Mouse (Mus musculus): ENCODE measurements around the gene Slc38a9. TPM values are rescaled to one million over a fixed set of nuclear protein-coding genes. Genes with fewer than 3 reads are reported as not detected.

Slc38a9 gene
- total and polyA plus RNA-seq, 2 experiments from 2014 or later: 7.6 to 10.7 TPM

- TF ChIP-seq EP300 (IDR thresholded peaks at IDR 0.05; ENCODE audit: low read depth) (no peak), CTCF (IDR thresholded peaks at IDR 0.05; ENCODE audit: low read depth) (no peak)
- no peak overlapping the region for H3K27ac ChIP-seq (ENCODE audit: low read depth)
- no peaks in the 10 kb centered on the region for H3K4me1 ChIP-seq (ENCODE audit: control insufficient read depth, insufficient read depth)
- 91% methylated on average over 1 of the region's 1 CpGs for WGBS
- H3K9ac ChIP-seq (replicated peaks; ENCODE audit: low read depth, low read length): no peak overlapping the region
- H3K36me3 ChIP-seq (replicated peaks; ENCODE audit: control insufficient read depth, insufficient read depth, low read length): no peaks in the 10 kb centered on the region
- DNase-seq (ENCODE audit: low spot score): no peak
- H3K4me3 ChIP-seq (ENCODE audit: low read depth, low read length): no peak overlapping the region
- H3K9me3 ChIP-seq (replicated peaks; ENCODE audit: control insufficient read depth, low read length): no peaks in the 10 kb centered on the region
- H3K4me2 ChIP-seq (ENCODE audit: low read depth, low read length): no peak overlapping the region
- ATAC-seq (ENCODE audit: insufficient read depth, low read depth): no peak
- H3K27me3 ChIP-seq (ENCODE audit: control insufficient read depth, insufficient read depth, low read length): no peaks in the 10 kb centered on the region
Measured at GRCm38 (mm10) chr13:112645529-112646186, 14.9 kb upstream of the Slc38a9 start.

GRCm38 (mm10) chr13:112651183-112651582, 9.4 kb upstream of the Slc38a9 start:
- no peaks in the 10 kb centered on the region for H3K4me1 ChIP-seq (ENCODE audit: control insufficient read depth, insufficient read depth)
- ATAC-seq (ENCODE audit: insufficient read depth, low read depth): no peak
- DNase-seq (ENCODE audit: low spot score): no peak
- WGBS: 89% methylated on average over 3 of the region's 3 CpGs
- no peak overlapping the region for H3K9ac ChIP-seq (replicated peaks; ENCODE audit: low read depth, low read length)
- no peak overlapping the region for H3K4me2 ChIP-seq (ENCODE audit: low read depth, low read length)
- H3K9me3 ChIP-seq (replicated peaks; ENCODE audit: control insufficient read depth, low read length): 0 out of 2 replicates have a peak, but pooled peaks cover 8% of the 10 kb centered on the region
- H3K4me3 ChIP-seq (ENCODE audit: low read depth, low read length): no peak overlapping the region
- H3K27me3 ChIP-seq (ENCODE audit: control insufficient read depth, insufficient read depth, low read length): no peaks in the 10 kb centered on the region
- TF ChIP-seq EP300 (IDR thresholded peaks at IDR 0.05; ENCODE audit: low read depth) (no peak), CTCF (IDR thresholded peaks at IDR 0.05; ENCODE audit: low read depth) (no peak)
- no peak overlapping the region for H3K27ac ChIP-seq (ENCODE audit: low read depth)
- no peaks in the 10 kb centered on the region for H3K36me3 ChIP-seq (replicated peaks; ENCODE audit: control insufficient read depth, insufficient read depth, low read length)

- no peak for TF ChIP-seq CTCF (IDR thresholded peaks at IDR 0.05; ENCODE audit: low read depth)
- TF ChIP-seq EP300 (IDR thresholded peaks at IDR 0.05; ENCODE audit: low read depth): no peak
- ATAC-seq (ENCODE audit: insufficient read depth, low read depth): no peak
- Histone ChIP-seq H3K27ac (ENCODE audit: low read depth) (no peak within 1 kb of the TSS), H3K36me3 (replicated peaks; ENCODE audit: control insufficient read depth, insufficient read depth, low read length) (no peaks in the 10 kb centered on the region), H3K9ac (replicated peaks; ENCODE audit: low read depth, low read length) (no peak within 1 kb of the TSS), H3K9me3 (replicated peaks; ENCODE audit: control insufficient read depth, low read length) (0 out of 2 replicates have a peak, but pooled peaks cover 8% of the 10 kb centered on the region), H3K4me1 (ENCODE audit: control insufficient read depth, insufficient read depth) (no peaks in the 10 kb centered on the region), H3K4me3 (ENCODE audit: low read depth, low read length) (no peak within 1 kb of the TSS), H3K4me2 (ENCODE audit: low read depth, low read length) (no peak within 1 kb of the TSS), H3K27me3 (ENCODE audit: control insufficient read depth, insufficient read depth, low read length) (no peaks in the 10 kb centered on the region)
- no peak for DNase-seq (ENCODE audit: low spot score)
- WGBS: 62% methylated on average over 45 of the region's 45 CpGs
Measured at GRCm38 (mm10) chr13:112652205-112652604, 8.3 kb upstream of the Slc38a9 start, which contains the start of gene Ddx4. Gene Ddx4, minus strand, starts transcription at chr13:112652475.

GRCm38 (mm10) chr13:112659986-112660573, 471 bp upstream of the Slc38a9 start:
- Histone ChIP-seq H3K4me3 (ENCODE audit: low read depth, low read length) (peak overlapping the region; percentile 59), H3K4me1 (ENCODE audit: control insufficient read depth, insufficient read depth) (no peaks in the 10 kb centered on the region; the same call in 1 of the 2 replicates), H3K9ac (replicated peaks; ENCODE audit: low read depth, low read length) (0 out of 2 replicates have a peak overlapping the region, but pooled peaks have one; percentile 63), H3K9me3 (replicated peaks; ENCODE audit: control insufficient read depth, low read length) (no peaks in the 10 kb centered on the region), H3K27ac (ENCODE audit: low read depth) (no peak overlapping the region), H3K36me3 (replicated peaks; ENCODE audit: control insufficient read depth, insufficient read depth, low read length) (no peaks in the 10 kb centered on the region), H3K27me3 (ENCODE audit: control insufficient read depth, insufficient read depth, low read length) (no peaks in the 10 kb centered on the region), H3K4me2 (ENCODE audit: low read depth, low read length) (peak overlapping the region; percentile 69)
- TF ChIP-seq CTCF (IDR thresholded peaks at IDR 0.05; ENCODE audit: low read depth) (no peak), EP300 (IDR thresholded peaks at IDR 0.05; ENCODE audit: low read depth) (no peak)
- WGBS: 3% methylated on average over 10 of the region's 10 CpGs
- DNase-seq (ENCODE audit: low spot score): no peak
- ATAC-seq (ENCODE audit: insufficient read depth, low read depth): peak; percentile 54; the same call in 1 of the 2 replicates

- H3K4me2 ChIP-seq (ENCODE audit: low read depth, low read length): peak overlapping the region; percentile 69; the same call in 1 of the 2 replicates
Measured at GRCm38 (mm10) chr13:112661687-112662086, 1.1 kb downstream of the Slc38a9 start.

More at GRCm38 (mm10) chr13:112661687-112662086, 1.1 kb downstream of the Slc38a9 start:
- ATAC-seq (ENCODE audit: insufficient read depth, low read depth) (no peak), DNase-seq (ENCODE audit: low spot score) (no peak)
- TF ChIP-seq EP300 (IDR thresholded peaks at IDR 0.05; ENCODE audit: low read depth) (no peak), CTCF (IDR thresholded peaks at IDR 0.05; ENCODE audit: low read depth) (no peak)
- H3K36me3 ChIP-seq (replicated peaks; ENCODE audit: control insufficient read depth, insufficient read depth, low read length): no peaks in the 10 kb centered on the region
- H3K9me3 ChIP-seq (replicated peaks; ENCODE audit: control insufficient read depth, low read length): no peaks in the 10 kb centered on the region
- no peaks in the 10 kb centered on the region for H3K27me3 ChIP-seq (ENCODE audit: control insufficient read depth, insufficient read depth, low read length)
- 65% methylated on average over 2 of the region's 2 CpGs for WGBS
- no peaks in the 10 kb centered on the region; the same call in 1 of the 2 replicates for H3K4me1 ChIP-seq (ENCODE audit: control insufficient read depth, insufficient read depth)
- no peak overlapping the region for H3K4me3 ChIP-seq (ENCODE audit: low read depth, low read length)
- H3K9ac ChIP-seq (replicated peaks; ENCODE audit: low read depth, low read length): no peak overlapping the region
- H3K27ac ChIP-seq (ENCODE audit: low read depth): no peak overlapping the region
